Mouse (Mus musculus) adrenal gland, adult 18-20 months (tissue): ENCODE results near the gene Trpv4. TPM values are rescaled to one million over a fixed set of nuclear protein-coding genes. Genes with fewer than 3 reads are reported as not detected.

Source experiments
- DNase-seq, 2 experiments: peaks; one replicate each; pipeline ENCODE4 v3.0.0; 2021 to 2022; ENCODE audit warnings: low spot score in 2 of 2
- long read RNA-seq, 2 experiments: library from polyadenylated mRNA; stranded (forward); transcript quantifications; one replicate each; pipeline ENCODE4 v2.0.0; 2021
- total RNA-seq, 2 experiments: library from RNA; stranded (reverse); gene quantifications; 1 replicate in 1 of 2; 2 replicates in 1 of 2; pipeline ENCODE4 v1.2.3; 2021

The Trpv4 gene
- total RNA-seq: 1 to 10 TPM; 3.0 to 4.6 TPM
- long read RNA-seq, experiment 1, partial matches to known transcripts: 2 of 4 reads
- long read RNA-seq, experiment 1, other reads (novel, unspliced or antisense): 1 of 4 reads
- long read RNA-seq, experiment 2, partial matches to known transcripts: 0 of 1 reads
- long read RNA-seq, experiment 2, other reads (novel, unspliced or antisense): 0 of 1 reads

GRCm38 (mm10) chr5:114658255-114658654 is at the start of gene Trpv4:
Trpv4 (minus strand) TSS chr5:114658421.
- no peak for DNase-seq

GRCm38 (mm10) chr5:114707265-114708068 is 49.2 kb upstream of the Trpv4 start, which contains the start of gene Tchp:
Tchp (plus strand) TSS chr5:114707760.
- DNase-seq: peak; percentile 96 to 99

DNA sequence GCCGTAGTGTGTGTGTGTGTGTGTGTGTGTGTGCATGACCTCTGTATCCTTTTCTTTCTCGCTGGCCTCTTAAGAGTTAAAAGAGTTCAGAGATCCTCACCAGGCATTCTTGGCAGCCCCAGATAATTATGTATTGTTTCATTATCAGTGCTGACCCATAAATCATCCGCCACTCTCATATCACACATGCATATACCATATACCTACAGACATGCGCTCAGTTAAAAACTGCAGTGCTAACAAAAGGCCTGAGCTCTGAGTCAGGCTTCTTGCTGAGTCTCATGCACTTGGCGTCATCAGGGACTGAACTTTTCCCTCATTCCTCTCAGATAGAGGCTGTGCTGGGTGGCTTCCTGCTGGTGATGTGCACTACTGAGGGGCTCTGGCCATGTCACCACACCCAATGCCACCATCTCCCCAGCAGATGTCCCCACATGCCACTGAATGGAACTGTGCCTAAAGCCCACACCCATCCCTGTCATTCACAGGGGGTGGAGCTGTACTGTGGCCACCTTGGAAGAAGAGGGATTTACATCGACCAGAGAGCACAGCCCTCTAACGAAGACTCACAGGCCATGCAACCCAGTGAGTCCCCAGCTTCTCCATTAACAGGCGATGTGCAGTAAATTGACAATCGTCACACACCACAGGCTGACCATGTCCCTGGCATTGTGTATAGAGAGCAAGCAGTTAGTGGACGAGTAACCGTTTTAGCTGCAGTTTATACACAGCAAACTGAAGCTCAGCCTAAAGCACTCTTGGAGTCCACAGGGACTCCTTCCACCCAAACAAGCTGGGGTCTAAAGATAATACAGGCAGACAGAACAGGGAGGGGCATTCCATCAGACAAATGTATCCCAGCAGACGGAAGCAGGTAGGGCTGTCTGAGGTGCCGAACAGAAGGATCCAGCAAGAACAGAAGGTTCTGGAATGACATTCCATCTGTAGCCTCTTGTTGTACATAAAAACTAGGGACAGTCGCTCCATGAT is 44.5 kb upstream of the Trpv4 start:
- no peak for DNase-seq

GRCm38 (mm10) chr5:114699015-114699414 is 40.8 kb upstream of the Trpv4 start:
- DNase-seq: no peak

- no peak for DNase-seq
Observed at GRCm38 (mm10) chr5:114698044-114698746, 40.0 kb upstream of the Trpv4 start.

GRCm38 (mm10) chr5:114696939-114697338 is 38.7 kb upstream of the Trpv4 start:
- DNase-seq: no peak

GRCm38 (mm10) chr5:114695775-114696174 is 37.6 kb upstream of the Trpv4 start:
- DNase-seq: no peak

- peak; percentile 89 to 95 for DNase-seq
Observed at GRCm38 (mm10) chr5:114690633-114691567, 32.7 kb upstream of the Trpv4 start, which contains the start of gene Gltp. Gltp (minus strand) TSS chr5:114690984.

- DNase-seq: peak in 1 of 2 experiments; percentile 15
Observed at GRCm38 (mm10) chr5:114689700-114690366, 31.6 kb upstream of the Trpv4 start.

GRCm38 (mm10) chr5:114688703-114689102 is 30.5 kb upstream of the Trpv4 start:
- DNase-seq: no peak

DNA sequence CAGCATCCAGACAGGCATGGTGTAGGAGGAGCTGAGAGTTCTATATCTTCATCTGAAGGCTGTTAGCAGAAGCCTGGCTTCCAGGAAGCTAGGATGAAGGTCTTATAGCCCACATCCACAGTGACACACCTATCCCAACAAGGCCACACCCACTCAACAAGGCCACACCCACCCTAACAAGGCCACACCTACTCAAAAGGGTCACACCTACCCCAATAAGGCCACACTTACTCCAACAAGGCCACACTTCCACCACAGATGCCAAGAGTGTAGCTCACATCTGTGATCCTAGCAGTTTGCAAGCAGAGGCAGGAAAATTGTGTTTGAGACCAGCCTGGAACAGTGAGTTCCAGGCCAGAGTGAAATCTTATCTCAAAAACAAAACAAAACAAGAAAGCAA is 29.7 kb upstream of the Trpv4 start:
- DNase-seq: no peak

DNA sequence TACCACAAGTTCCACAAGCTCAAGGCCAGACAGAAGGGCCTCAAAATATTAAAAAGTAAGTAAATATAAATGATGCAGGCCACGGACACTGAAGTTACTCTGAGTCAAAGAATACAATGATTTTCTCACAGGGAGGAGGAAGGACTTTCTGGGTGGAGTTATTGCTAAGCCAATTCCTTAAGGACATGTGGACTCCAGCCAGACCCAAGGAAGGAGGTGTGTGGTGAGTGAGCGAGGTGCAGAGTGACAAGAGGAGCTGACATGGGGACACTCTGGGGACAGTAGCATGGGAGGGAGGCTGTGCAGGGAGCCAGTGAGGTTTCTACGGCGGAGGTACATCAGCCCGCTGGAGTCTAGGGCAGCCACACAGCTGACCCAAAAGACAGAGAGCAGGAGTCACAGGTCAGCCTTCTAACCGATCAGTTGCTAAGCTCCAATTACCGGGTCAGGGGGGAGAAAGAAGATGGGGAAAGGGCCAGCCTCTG is 28.5 kb upstream of the Trpv4 start:
- no peak for DNase-seq

GRCm38 (mm10) chr5:114685986-114686385 is 27.8 kb upstream of the Trpv4 start:
- DNase-seq: no peak

DNA sequence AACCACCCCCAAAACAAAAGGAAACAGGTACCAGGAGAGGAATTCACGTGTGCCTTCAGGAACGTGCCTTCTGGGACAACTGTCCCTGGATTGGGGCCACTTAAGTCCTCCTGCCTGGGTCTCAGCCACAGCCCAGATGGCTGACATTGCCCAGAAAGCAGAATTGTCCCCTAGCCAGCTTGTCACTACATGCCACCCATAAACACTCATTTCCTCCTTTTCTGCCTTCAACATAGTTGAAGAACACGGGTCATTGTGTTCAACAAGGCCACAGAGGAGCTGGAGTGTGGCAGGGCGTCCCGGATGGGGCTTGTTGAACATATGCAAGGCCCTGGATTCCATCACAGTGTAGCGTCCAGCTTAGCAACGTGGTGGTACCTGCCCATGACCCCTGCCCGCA is 23.5 kb upstream of the Trpv4 start:
- DNase-seq: no peak

DNA sequence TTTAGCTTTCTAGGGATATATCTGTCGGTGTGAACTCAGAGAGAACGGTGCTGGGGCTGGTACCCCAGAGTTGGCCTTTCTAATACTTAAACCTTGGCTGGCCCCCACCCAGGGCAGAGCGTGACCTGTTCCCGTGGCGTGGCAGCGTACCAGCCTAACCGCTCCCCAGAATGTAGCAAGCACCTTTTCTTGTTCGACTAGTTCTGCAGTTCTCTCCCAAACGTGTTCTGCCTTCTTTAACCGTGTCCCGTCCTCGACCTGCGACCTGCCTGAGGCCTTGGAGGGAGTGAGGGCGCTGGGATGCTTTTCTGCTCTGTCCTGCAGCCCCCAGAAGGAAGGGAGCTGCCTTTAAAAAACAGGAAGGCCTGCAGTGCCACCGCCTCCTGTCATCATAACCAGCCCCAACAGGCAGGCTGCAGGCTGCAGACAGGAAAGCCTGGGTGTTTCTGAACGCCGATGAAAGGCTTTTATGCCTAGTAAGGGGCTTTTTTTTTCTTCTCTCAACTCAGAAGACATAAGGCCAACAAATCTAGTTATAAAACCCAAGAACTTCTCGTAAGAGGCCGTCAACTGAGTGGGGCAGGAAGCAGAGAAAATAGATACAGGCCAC is 22.6 kb upstream of the Trpv4 start:
- no peak for DNase-seq

GRCm38 (mm10) chr5:114679841-114680591 is 21.8 kb upstream of the Trpv4 start:
- no peak for DNase-seq

DNA sequence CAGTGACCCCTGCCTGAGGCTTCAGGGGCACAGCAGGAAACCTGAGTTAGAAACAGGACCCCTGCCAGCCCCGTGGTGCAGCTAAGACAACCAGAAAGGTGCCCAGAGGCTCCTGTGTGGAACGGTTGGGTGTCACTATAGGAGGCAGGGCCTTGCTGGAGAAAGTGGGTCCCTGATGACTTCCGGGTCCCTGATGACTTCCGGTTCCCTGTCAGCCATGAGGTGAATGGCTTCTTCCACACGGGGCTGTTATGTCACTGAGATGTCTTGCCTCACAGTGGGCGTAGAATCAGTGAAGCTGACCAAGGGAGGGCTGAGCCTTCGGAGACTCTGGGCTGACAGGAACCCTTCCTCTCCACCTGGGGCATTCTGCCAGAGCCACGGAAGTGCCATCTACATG is 16.4 kb upstream of the Trpv4 start:
- DNase-seq: no peak

GRCm38 (mm10) chr5:114673114-114673513 is 14.9 kb upstream of the Trpv4 start:
- DNase-seq: no peak
